Mouse (Mus musculus): ENCODE measurements at regions not wholly inside any gene's neighbourhood (a gene's known extent, or its start where the extent isn't known, plus 50 kb on each side); places are given as distances from the start of the nearest gene placed in this dataset.
A peak's percentile ranks its signal among the peaks of the same experiment; 100 is the strongest.
"Not testable (repeated sequence)": the region's sequence is repeated elsewhere in the genome, so short reads cannot be mapped to it uniquely, and the experiment has no call there.

- DNase-seq (ENCODE audit: low spot score) = no peak
These were observed 163.6 kb downstream of the Ankrd50 start for GRCm38 (mm10) chr3:38320998-38321397.

GRCm38 (mm10) chr3:38312834-38313233, 171.8 kb downstream of the Ankrd50 start:
- DNase-seq (ENCODE audit: low spot score) = no peak

GRCm38 (mm10) chr3:38312121-38312520, 172.5 kb downstream of the Ankrd50 start:
- no peak for DNase-seq (ENCODE audit: low spot score)

DNA sequence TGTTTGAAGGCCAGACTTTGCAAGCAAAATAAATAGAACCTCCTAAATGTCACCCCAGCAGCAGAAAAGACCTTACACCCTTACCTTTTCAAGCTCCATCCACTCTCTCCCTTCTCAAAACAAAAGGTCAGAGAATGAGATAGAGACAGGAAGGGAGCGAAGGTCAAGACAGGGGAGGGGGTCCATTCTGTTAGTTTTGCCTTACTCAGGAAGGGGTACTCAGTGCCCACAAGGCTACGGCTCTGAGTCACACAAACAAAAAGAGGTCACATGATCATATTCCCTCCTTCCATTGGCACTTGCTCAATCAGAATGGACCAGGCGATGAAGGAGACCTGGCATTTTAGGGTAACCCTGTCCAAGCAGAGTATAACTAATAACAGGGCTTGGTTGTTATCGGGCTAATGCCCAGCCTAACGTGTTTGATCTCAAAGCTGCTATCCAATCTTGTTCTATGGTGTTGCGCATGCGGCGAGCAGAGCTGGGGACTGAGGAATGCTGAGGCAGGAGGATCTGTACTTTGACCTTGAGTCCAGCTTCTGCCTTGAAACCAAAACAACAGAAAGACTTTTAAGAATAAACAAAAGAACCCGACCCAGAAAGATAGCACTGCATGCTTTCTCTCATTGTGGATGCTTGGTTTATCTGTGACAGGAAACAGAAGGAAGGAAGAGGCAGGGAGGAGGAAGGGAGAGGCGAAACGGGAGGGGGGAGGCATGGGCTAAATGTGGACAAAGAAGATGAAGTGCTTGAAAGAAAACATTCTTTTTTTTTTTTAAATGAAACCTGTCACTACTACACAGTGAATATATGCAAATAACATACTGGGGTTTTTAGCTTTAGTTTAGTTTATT, 184.5 kb downstream of the Ankrd50 start:
- DNase-seq (ENCODE audit: low spot score) = no peak

GRCm38 (mm10) chr3:38299236-38299897, 185.3 kb downstream of the Ankrd50 start:
- no peak for DNase-seq (ENCODE audit: low spot score)

GRCm38 (mm10) chr3:38297499-38297898, 187.1 kb downstream of the Ankrd50 start:
- no peak for DNase-seq (ENCODE audit: low spot score)

GRCm38 (mm10) chr3:38289062-38289461, 195.6 kb downstream of the Ankrd50 start:
- DNase-seq (ENCODE audit: low spot score) = no peak

- peak; percentile 6 for DNase-seq (ENCODE audit: low spot score)
These were observed 200.9 kb downstream of the Ankrd50 start for GRCm38 (mm10) chr3:38283687-38284124.

DNA sequence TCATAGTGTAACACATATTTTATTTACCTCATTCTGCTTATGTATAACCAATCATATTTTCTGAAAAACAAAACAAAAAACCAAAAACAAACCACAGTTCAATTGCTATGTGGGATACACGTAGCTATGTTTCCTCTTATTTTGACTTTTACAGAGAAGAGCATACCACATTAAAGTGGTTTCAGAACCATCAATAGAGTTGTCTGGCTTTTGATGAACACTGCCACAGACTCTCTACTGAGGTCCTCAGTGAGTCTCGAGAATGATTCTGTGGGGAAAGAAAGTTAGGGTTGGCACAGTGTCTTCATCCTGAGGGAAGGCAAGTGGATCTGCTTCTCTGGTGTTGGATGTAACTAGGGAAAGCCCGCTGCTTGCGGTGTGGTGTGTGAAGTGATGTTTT, 201.8 kb downstream of the Ankrd50 start:
- DNase-seq (ENCODE audit: low spot score) = no peak

DNA sequence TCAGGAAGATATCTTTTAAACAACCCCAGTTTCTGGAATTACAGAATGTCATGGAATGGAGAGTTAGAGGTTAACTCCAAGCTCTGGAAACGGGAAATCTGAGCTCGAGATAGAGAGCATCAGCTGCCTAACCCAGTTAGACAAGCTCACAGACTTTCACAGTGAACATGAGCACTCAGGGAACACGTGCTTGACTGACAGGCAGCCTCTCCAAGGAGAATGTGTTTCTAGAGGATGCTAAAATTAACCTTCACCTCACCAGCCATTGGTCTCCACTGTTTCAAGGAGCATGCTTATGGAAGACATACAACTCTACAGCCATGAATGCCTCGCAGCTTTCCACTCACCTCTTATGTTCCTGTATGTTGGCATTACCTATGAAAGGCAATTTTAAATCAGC, 203.0 kb downstream of the Ankrd50 start:
- no peak for DNase-seq (ENCODE audit: low spot score)

GRCm38 (mm10) chr3:38280876-38281275, 203.8 kb downstream of the Ankrd50 start:
- no peak for DNase-seq (ENCODE audit: low spot score)

DNA sequence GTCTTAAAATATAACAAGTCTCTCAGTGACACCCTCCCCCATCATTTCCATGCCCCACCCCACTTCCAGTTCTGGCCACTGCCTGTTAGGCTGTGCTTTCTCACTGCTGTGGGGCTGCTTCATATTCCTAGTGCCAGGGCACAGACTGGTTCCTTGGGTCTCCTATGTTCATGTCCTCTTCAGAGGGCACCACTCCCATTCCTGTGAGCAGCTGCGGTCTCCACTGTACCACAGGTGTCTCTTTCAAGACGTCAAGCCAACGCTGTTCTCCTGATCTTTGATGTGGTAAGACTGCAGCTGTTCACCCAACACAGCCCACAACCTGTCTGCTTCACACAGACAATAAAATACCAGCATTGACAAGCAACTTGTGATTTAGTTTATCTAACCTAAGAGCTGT, 204.5 kb downstream of the Ankrd50 start:
- DNase-seq (ENCODE audit: low spot score) = no peak

- DNase-seq (ENCODE audit: low spot score) = no peak
These were observed 207.6 kb downstream of the Ankrd50 start for GRCm38 (mm10) chr3:38276948-38277504.

GRCm38 (mm10) chr3:38275321-38275720, 209.3 kb downstream of the Ankrd50 start:
- no peak for DNase-seq (ENCODE audit: low spot score)

- DNase-seq (ENCODE audit: low spot score) = no peak
These were observed 213.9 kb downstream of the Ankrd50 start for GRCm38 (mm10) chr3:38270742-38271141.

- no peak for DNase-seq (ENCODE audit: low spot score)
These were observed 216.4 kb downstream of the Ankrd50 start for GRCm38 (mm10) chr3:38268226-38268625.

DNA sequence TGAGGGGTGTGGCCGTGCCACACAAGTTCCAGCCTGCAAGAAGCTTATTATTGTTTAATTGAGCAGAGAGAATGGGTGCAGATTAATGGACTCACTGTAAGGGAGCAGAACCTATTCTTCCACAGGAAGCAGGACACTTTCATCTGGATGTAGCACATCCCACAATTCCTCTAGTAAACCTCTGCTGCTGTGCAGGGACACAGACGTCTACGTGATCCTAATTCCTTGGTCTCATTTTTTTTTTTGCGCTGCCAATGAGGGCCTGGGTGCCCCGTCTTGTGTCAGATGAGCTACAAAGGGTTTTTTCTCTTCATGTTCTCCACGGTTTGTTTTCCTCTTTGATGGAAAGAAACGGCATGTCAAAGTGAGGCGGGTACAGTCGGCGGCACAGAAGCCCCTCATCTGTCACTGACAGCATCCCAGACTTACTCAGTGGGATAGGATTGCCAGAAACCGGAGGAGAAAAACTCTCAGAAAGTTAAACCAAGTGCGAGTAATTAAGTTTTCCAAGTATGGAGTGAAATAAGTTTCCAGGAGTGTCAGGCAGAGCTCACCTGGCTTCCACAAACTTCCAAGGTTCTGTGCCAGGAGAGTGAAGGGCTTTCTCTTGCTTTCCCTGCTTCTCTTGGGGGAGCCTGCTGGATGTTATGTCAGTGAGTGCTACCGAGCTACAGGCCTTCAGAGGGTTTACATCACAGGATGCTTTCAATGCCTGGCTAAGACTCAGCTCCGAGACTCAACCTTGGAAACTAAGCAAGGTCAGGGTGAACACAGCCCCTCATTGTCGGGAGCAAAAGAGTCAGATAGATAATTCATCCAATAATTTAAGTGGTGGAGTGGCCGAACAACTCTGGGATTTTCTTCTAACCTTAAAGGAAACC, 221.1 kb downstream of the Ankrd50 start:
- no peak for DNase-seq (ENCODE audit: low spot score)

DNA sequence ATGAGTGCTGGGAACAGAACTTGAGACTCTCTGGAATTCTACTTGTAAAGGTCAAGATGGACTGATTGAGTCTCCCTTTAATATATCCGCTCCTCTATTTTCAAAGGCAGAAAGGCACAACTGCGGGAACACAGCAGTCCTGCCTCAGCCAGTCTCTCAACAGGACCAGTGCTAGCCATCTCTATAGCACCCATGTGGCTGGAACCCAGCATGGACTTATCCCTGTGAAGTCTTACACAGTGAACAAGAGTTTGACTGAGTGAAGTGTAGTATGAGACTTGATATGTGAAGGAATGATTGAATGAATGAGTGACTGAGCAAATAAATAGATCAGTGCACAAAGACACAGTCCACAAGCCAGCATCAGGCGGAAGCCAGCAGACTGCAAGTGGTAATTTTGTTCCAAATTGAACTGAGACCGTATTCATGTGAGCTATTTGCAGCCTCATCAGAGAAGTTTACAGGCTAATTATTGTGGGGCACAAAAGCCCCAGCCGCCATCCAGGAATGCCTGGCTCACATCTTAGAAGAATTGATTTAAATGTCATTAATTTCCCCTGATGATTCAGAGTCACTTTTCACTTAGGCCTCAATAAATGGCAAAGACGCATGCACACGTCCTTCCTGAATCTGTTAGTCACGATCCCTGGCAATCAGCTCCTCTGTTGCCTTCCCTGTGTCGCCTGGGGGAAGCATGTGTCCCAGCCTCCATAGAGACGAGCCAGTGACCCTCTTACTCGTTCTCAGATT, 223.1 kb downstream of the Ankrd50 start:
- no peak for DNase-seq (ENCODE audit: low spot score)

- DNase-seq (ENCODE audit: low spot score) = not testable (repeated sequence)
These were observed 225.4 kb downstream of the Ankrd50 start for GRCm38 (mm10) chr3:38259223-38259622.

GRCm38 (mm10) chr3:38257843-38258290, 226.8 kb downstream of the Ankrd50 start:
- DNase-seq (ENCODE audit: low spot score) = no peak

Data from gastrocnemius, adult 18-20 months (tissue).